Mouse (Mus musculus) retina, adult 2 months (tissue): ENCODE data around the gene Pla2g4a.
A peak's percentile ranks its signal among the peaks of the same experiment; 100 is the strongest.
"Not testable (repeated sequence)": the region's sequence is repeated elsewhere in the genome, so short reads cannot be mapped to it uniquely, and the experiment has no call there.

ENCODE experiments used
- DNase-seq: peaks from one replicate; pipeline ENCODE4 v3.0.0-alpha.2; 2012; ENCODE audit warnings: low read depth, low spot score

Gene Pla2g4a

DNA sequence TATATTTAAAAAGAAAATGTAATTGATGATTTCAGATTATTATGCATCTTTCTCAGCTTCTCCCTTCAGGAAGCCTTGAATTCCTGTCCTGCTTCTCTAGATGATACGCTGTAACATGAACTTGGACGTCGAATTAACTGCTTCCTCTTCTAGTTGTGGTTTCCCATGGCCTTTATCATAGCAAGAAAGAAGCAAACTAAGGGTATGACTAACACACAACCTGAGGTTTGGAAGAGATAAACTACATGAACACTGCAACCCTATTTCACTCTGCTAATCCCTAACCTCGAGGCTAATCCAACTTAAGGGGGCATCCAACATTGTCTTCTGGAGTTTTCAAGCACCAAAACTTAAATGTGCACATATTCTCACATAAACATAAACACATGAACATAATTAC lies 23.3 kb downstream of the Pla2g4a start:
- DNase-seq = no peak

DNA sequence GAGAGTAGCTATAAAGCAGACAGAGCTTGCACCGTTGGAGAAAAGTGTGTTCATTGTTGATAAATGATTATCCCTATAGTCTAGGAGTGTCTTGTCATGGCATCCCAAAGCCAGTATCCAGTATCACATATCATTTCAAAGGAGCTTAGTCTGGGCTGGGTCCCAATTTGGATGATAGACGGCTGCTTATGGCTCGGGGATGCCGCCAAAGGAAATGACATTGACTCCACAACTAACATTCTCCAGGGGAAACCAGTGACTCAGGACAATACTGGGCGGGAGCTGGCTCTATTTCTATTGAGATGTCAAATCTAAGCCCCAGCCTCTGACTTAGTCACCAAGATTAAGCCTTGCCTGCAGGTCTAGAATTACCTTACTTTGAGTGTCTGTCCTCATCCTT lies 31.9 kb downstream of the Pla2g4a start:
- no peak for DNase-seq

DNA sequence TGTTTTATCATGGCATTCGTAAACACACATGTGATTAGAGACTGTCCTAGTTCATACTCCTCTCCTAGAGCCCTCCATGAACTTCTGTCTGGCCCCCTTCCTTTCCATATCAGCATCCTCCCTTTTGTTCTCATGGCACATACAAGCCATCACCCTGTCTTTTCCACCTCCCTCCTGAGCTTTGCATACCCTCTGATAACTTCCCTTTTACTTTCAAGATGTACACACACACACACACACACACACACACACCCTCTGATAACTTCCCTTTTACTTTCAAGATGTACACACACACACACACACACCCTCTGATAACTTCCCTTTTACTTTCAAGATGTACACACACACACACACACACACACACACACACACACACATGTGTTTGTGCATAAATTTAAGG lies 37.4 kb downstream of the Pla2g4a start:
- DNase-seq = not testable (repeated sequence)

DNA sequence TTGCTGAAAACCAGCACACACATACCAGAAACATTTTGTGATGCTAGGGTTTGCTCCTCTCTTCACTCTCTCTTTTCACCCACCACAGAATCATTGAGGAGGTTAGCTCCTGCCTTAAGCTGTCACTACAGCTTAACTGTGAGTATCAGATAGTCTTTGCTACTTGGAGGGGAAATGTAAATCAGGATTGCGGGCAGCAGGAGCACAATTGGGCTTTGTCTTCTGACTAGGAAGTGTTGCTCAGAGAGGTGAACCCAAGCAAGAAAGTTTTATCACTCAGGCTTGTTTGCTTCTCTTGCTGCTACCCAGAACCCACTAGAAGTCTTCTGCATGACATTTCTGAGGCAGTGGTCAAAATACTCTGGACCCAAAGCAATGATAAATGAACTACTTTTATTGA lies 38.9 kb downstream of the Pla2g4a start:
- DNase-seq = no peak

DNA sequence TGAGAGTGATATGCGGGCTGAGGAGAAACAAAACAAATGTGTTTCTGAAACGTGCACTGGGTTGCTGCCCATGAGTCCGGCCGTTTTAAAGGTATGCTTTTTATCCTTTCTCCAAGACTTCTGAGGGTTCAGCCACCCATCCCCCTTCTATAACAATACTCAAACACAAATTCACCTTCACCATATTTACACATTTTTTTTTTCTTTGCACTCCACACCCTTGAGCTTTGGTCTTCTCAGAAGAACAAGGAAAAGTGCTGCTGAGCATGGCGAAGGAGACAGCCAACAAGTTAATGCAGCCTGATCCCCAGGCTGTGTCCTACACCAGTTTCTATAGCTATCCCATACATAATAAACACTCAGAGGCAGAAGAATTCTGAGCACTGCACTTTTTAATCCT lies 39.8 kb downstream of the Pla2g4a start:
- no peak for DNase-seq

DNA sequence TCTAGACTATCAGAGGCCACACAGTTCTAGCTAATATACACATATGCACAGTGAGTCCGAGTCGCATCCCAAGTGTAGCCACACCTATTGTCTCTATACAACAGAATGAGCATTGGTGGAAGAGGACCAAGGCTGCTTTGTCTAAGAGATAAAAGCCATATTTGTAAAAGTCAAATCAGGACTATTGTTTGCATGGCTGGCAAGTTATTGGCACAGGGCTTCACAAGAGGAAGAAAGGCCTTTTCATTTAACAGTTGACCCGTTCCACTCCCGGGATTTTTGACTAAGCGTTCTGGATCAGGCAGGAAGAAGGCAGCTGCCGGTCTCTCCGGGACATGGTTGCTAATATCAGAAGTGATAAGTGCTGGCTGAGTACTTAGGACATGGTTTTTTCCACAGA lies 41.8 kb downstream of the Pla2g4a start:
- DNase-seq = no peak

DNA sequence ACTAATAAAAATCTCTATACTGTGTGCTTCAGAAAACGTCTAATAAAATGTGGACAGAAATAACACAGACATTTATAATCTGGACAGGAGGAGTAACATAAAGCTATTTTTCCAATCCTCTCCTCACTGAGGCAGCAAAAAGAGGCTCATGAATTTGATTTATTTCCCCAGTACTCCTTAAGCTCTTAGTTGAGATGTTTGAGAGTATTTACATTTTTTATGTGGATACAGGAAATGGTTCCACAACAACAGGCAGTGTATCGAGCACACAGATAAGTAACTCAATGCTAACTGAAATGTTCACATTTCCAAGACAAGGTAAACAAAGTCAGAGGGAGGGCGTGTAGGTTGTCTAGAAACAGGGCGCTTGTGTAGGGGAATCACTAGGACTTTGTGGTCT lies 48.1 kb downstream of the Pla2g4a start:
- no peak for DNase-seq

DNA sequence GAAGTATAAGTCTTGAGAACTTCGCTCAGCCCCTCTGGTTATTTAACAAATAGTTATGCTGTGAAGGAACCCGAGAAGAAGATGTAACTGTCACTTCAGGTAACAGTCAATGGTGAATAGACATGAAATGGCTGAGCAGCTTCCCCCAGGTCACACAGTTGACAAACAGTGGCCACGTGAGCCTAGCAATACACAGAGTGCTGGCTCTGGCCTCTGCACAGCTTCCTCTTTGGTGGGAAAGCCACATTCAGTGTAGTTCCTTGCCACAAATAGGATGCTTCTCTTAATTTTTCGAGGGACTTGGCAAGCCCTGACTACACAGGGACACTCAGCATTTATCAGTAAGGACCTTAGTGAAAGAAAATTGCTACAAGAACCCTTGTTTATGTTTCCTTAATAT lies 50.0 kb downstream of the Pla2g4a start:
- no peak for DNase-seq

DNA sequence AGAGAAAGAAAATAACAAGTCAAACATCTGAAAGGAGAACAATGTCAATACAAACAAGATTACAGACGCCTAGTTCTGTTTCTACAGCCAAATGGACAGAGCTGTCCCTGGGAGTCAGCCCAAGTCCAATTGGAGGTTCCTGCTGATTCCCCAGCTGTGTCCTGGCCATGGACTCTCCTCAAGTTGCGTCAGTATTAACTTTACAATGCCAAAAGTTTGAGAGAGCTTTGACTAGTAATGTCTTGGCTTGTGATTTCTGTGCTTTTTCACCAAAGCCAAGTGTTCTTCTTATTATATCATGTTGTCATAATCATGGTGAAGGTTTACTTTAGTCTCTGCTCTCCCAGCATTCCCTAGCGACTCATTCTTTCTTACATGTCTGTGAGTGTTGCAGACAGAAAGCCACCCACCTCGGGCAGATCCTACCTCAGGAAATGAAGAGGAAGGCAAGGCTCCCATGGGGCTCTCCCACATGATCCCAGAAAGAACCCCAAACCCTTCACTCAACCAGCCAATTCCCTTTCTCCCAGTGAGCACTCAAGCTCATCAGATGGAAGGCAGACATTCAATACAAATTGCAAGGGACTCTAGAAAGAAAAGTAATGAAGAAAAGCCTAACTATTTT lies 63.0 kb downstream of the Pla2g4a start:
- DNase-seq = no peak

DNA sequence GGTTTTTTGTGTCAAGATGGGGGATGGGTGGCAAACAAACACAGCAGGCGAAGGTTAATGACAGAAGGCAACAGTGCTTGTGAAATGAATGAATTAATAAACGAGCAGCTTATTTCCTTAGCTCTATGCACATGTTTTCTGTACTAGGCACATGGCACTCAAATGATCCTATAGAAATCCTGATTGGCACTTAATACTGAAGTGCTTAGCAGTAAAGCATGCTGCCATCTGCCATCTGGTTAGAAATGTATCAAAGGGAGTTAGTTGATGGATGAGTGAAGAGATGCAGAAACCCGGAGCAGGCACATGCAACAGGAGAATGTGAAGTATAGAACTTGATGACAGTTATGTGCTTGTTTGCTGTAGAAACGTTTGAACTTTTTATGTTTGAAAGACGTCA lies 64.5 kb downstream of the Pla2g4a start:
- peak; percentile 6 for DNase-seq

DNA sequence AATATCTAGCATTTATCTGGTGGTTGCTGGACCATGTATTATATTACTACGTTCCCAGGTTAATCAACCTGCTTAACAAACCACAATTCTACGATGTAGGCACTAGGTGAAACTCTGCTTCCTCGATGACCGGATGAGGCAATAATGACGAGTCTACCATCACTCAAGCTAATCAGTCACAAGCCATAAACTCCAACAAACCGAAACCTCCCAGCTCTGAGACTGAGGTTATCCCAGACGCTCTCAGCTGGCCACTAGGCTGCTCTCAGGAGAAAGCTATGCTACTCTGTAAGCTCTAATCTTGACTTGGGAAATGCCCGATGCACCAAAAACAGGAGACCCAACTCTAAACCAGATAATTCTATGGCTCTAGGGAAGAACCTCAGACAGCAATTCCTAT lies 66.2 kb downstream of the Pla2g4a start:
- DNase-seq = no peak

DNA sequence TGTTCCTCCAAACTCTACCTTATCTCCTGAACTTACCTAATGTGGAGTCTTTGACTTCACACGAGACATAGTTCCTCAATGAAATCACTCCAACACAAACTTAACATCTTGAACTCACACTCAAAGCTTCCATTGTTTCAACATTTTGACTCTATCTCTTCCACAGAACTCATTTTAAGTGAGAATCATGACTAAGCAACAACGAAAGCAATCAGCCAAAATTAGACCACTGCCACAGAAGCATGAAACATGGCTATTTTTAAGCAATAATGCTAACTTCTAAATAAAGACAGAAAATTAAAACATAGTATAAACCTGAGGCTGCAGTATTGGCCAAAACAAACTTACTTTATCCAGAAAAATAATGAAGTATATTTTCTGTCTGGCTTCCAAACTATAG lies 67.2 kb downstream of the Pla2g4a start:
- DNase-seq = no peak

DNA sequence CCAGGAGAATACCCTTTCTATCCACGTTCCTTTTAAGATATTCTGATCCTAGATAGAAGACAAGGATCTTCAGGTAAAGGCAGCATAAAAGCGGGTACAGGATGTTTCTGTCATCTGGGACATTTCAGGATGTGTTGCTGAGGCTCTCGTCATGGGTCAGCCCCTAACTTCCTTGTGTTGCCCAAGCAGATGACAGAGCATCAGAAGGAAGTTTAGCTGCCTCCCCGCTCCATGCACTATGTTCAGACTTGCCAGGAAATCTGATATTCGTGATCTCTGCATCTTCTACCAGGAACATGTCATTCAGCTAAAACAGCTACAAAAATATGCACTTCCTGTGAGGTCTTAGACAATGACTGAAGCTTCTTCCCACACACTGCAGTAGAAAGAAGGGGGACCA lies 70.0 kb downstream of the Pla2g4a start:
- DNase-seq = no peak

DNA sequence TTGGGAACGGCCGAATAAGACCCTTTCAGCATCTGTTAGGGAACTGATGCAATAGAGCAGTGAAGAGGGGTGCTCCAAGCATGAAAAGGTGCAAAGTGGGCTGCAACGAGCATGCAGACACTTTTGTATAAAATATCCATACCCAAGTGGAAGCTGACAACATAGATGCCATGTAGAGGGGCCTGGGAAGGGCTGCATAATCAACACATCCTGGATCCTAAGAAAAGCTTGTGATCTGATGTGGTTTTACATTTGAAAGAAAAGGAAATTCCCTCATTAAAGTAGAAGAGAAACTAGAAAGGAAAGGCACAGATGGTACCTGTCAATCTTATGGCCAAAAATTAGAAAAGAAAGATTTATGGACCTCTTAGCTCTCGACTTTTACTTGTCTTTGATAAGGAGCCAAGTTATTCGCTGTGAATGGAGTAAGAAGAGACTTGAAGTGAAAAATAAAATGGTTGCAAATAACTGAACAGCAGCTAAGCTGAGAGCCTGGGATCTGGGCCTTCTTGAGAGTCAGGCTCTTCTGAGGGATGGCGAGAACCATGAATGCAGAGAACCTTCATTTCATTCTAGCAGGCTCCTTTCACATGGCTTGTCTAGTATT lies 78.6 kb downstream of the Pla2g4a start:
- no peak for DNase-seq

DNA sequence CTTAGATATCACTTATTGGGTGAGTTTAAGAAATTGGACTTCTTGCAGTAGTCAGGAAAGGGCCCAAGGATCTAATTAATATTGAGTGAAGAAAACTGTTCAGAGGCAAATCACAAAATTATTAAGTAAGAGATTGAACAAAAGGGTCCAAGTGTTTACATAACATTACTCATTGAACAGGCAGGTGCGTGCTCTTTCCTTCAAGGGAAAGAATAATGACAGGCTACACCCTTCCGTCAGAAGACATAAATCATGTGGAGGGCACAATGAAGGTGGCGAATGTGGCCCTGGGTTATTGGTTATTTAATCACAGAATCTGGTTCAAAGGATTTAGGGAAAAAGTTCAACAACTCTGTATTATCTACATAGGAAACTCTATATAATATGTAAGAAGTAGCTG lies 82.9 kb downstream of the Pla2g4a start:
- DNase-seq = no peak

DNA sequence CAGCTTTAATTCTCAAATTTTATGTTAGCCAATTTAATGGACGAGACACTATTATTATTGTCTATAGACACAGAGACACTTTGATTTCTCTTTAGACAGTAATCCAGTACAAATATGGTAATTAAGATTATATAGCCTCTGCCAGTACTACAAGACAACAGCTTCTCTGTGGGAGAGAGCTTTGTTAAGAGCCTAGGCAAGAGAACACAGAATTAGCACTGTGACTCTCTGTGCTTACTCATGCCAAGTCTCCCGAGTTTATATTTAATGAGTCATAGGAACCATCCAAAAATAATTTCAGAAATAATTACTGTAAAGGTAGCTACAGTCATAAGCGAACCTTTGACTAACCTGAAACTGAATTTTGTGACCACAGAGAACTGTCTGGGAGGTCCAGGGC lies 84.6 kb downstream of the Pla2g4a start:
- DNase-seq = no peak

DNA sequence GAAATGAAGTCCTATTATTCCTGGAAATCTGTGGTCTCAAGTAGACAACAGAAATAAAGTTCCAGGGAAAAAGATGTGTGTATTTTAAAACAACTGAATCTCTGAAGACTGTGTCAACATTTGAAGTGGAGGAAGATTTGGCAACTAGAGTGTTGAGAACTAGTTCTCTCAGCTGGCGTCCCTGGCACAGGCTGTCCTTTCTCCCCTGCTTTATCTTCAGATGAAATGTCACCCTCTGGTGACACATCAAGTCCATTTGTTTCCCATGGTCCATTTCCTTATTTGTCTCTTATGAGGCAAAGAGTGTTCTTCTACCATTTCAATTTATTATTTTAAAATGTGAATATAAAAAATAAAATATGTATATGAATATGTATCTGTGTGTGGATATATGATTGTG lies 89.5 kb downstream of the Pla2g4a start:
- no peak for DNase-seq

DNA sequence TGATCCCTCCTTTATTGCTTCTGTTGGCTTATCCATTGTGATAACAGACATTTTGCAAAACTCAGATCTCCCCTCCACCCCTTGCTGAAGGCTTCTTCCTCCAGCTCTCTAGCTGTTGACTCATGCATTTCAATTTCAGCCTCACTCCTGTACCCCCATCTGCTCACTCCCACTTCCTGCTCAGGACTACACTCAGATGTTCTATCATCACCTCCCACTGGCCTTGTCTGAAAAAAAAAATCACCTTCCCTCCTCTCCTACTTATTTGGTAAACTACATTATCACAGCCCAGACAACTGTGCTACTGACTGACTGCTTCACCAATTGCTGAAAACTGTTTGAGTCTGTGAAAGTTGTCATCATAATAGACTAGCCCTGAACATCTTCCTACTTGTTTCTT lies 93.8 kb downstream of the Pla2g4a start:
- no peak for DNase-seq

DNA sequence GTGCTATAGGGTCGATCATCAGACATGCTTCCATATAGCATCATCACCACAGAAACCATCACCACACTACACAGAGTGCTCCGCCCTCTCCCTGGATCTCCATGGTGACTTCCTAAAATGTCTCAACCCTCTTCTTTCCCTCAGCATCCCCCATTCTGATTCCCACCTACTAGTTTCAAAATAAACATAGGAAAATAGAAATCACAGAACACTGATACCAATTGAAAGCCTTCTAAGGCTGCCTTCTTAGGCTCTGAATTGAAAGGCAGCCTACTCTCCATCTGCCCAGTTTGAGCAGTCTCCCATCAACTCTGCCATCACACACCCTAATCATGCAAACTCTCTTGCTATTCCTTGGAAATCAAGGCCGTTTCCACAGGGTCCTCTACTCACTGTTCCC lies 94.9 kb downstream of the Pla2g4a start:
- DNase-seq = no peak

DNA sequence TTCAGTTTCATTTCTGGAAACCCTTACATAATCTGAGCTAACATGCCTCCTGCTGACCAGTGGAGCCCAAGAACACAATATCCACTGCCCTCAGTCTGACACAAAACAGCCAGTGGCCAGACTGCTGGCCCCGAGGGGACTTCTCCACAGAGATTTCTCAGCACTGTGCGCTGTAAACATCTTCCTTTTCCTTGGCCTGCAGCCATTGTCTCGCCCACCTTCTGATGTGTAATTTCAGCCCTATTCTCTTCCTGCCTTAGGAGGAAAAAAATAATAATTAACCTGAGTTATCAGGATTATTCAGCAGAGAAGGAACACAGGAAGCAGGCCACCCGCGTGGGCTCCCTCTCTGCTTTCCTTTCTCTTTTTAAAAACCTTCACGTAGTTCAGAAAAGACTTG lies 98.3 kb downstream of the Pla2g4a start:
- DNase-seq = no peak

DNA sequence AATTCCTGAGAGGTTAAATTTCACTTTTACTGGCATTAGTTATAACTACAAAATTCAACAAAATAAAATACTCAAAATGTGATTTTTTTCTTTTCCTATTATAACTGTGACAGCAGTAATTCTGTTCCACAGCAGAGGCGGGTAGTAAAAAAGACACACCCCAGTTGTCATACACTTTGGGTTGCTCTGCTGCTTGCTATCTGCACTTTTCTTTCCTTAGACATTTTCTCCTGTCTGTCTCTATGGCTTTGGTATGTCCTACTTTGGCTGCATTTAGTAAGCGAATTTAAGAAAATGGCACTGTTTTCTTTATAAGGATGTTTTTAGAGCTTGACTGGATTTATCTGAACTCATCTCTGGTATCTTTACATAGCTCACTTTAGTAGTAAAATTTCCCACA lies 98.9 kb downstream of the Pla2g4a start:
- no peak for DNase-seq

DNA sequence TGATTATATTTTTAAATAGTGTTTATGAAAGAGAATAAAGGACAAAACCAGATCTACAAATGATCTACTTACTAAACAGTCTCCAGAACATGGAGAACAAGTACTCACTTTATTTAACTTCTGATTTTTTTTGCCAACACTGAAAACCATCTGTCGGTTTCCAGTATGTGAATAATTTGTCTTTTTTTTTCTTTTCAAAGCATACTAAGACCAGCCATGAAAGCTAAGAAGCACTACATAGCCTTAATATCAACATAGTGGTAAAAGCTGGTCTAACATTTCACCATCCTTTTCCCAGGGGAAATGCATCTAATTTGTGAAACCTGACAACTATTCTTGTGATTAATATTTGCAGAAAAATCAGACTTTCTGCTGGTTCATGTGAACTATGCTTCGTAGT lies 99.5 kb downstream of the Pla2g4a start:
- DNase-seq = no peak

DNA sequence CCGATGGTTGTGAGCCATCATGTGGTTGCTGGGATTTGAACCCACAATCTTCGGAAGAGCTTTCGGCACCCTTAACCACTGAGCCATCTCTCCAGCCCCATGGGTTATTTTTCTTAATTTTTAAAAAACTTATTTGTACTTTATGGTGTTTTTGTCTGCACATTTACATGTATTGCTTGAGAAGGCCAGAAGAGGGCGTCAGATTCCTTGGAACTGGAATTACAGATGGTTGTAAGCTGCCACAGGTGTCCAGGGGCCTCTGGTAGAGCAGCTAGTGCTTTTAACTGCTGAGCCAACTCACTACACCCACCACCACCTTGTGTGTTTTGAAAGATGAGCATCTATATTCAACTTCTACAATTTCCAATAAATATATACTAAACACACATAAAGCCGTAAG lies 102.4 kb downstream of the Pla2g4a start:
- no peak for DNase-seq

DNA sequence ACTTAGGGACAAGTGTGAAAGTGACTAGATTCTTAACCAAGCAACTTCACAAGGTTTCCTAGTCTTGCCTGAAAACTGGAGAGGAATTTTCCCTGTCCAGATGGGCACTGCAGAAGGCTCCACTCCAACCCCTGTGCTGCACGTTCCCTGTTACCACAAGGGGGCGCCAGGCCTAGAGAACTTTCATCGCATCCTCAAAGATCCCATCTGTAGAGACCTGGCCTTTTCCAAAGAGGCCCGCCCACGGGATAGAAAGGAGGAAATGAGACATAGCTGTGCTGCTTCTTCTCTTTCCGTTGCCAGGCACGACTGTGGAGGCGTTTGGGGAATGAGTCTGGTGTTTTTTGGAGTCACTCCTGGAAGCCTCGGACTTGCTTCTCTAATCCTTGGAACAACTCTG lies 104.4 kb downstream of the Pla2g4a start:
- DNase-seq = peak; percentile 8
